Comparison of ENCODE assay signal across 10 mouse cellular contexts in the genomic region with DNA sequence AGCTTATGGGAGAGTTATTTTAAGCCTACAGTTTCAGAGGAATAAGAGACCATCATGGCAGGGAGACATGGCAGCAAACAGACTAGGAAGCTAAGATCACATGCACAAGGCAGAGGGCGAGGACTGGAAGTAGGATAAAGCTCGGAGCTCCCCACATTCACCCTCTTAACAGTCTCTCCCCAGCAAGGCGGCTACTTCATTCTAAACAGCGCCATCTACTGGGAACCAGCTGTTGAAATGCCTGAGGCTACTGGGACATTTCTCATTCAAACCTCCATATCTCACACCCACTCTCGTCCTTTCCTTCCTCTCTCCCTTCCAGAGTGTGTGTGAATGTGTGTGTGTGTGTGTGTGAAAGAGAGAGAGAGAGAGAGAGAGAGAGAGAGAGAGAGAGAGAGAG.
DNase-seq lines count a peak whose midpoint lies in the region; ATAC-seq lines count a peak whose summit lies in the region.
"Had no signal": no experiment of that assay in that cellular context is flagged by ENCODE, and none has a peak within 500 bp of the region (broad histone marks: within the 10 kb centered on the region; RNA-seq: fewer than 3 reads in every experiment).

No protein-coding gene starts in this region.

- H3K4me2 ChIP-seq in hindbrain, embryonic 11.5 days (replicated peaks; ENCODE audit: low read depth, low read length) = no peak overlapping the region
- H3K4me2 ChIP-seq in hindbrain, embryonic 12.5 days (replicated peaks) = no peak overlapping the region
- no peak overlapping the region for H3K4me2 ChIP-seq in neural tube, embryonic 15.5 days
- H3K4me2 ChIP-seq: embryonic facial prominence, embryonic 13.5 days had no signal

- ATAC-seq in hindbrain, embryonic 11.5 days (ENCODE audit: low FRiP score) = no peak
- no peak for ATAC-seq in hindbrain, embryonic 12.5 days (ENCODE audit: low FRiP score)
- no peak for ATAC-seq in neural tube, embryonic 15.5 days (ENCODE audit: low FRiP score)

- no peaks in the 10 kb centered on the region for H3K9me3 ChIP-seq in hindbrain, embryonic 11.5 days (ENCODE audit: control insufficient read depth, low read length)
- H3K9me3 ChIP-seq in hindbrain, embryonic 12.5 days (replicated peaks) = no peaks in the 10 kb centered on the region
- H3K9me3 ChIP-seq in neural tube, embryonic 15.5 days (replicated peaks) = no peaks in the 10 kb centered on the region
- H3K9me3 ChIP-seq: embryonic facial prominence, embryonic 13.5 days had no signal

- no peak overlapping the region for H3K4me3 ChIP-seq in hindbrain, embryonic 11.5 days (ENCODE audit: low read depth, low read length)
- H3K4me3 ChIP-seq in hindbrain, embryonic 12.5 days = no peak overlapping the region
- H3K4me3 ChIP-seq in neural tube, embryonic 15.5 days (replicated peaks) = no peak overlapping the region
- H3K4me3 ChIP-seq: embryonic facial prominence, embryonic 13.5 days had no signal

- DNase-seq in hindbrain, embryonic 11.5 days (ENCODE audit: low spot score) = peak; percentile 70
- peak; percentile 40 for DNase-seq in neural tube, embryonic 10.5 days (ENCODE audit: extremely low spot score, low spot score)
- peak; percentile 22 to 42 for DNase-seq in cerebellum, postnatal 36 days
- DNase-seq in spleen, postnatal 36 days (ENCODE audit: low spot score in 2 of 2) = no peak
- no peak for DNase-seq in MN1 (ENCODE audit: low spot score)
- DNase-seq: kidney, adult 8-10 months; spleen, adult 18-20 months had no signal

- WGBS in hindbrain, embryonic 11.5 days = 21% methylated on average over 5 of the region's 5 CpGs
- WGBS in hindbrain, embryonic 12.5 days = 13% methylated on average over 5 of the region's 5 CpGs
- 16% methylated on average over 5 of the region's 5 CpGs for WGBS in neural tube, embryonic 15.5 days

- no peak overlapping the region for H3K27ac ChIP-seq in hindbrain, embryonic 11.5 days (ENCODE audit: low read depth, low read length)
- H3K27ac ChIP-seq in hindbrain, embryonic 12.5 days = no peak overlapping the region
- H3K27ac ChIP-seq in neural tube, embryonic 15.5 days (replicated peaks) = no peak overlapping the region
- H3K27ac ChIP-seq: embryonic facial prominence, embryonic 13.5 days had no signal

- no peak overlapping the region for H3K9ac ChIP-seq in hindbrain, embryonic 11.5 days (ENCODE audit: low read depth, low read length)
- H3K9ac ChIP-seq in hindbrain, embryonic 12.5 days = no peak overlapping the region
- no peak overlapping the region for H3K9ac ChIP-seq in neural tube, embryonic 15.5 days (replicated peaks)
- H3K9ac ChIP-seq: embryonic facial prominence, embryonic 13.5 days had no signal

- H3K4me1 ChIP-seq in hindbrain, embryonic 11.5 days (replicated peaks; ENCODE audit: control insufficient read depth, insufficient read depth, low read length) = no peaks in the 10 kb centered on the region
- no peaks in the 10 kb centered on the region for H3K4me1 ChIP-seq in hindbrain, embryonic 12.5 days
- no peaks in the 10 kb centered on the region; the same call in 1 of the 2 replicates for H3K4me1 ChIP-seq in neural tube, embryonic 15.5 days
- H3K4me1 ChIP-seq: embryonic facial prominence, embryonic 13.5 days had no signal

- no peaks in the 10 kb centered on the region for H3K36me3 ChIP-seq in hindbrain, embryonic 11.5 days (ENCODE audit: control insufficient read depth, insufficient read depth, low read length)
- H3K36me3 ChIP-seq in hindbrain, embryonic 12.5 days = no peaks in the 10 kb centered on the region
- no peaks in the 10 kb centered on the region for H3K36me3 ChIP-seq in neural tube, embryonic 15.5 days
- H3K36me3 ChIP-seq: embryonic facial prominence, embryonic 13.5 days had no signal

- no peaks in the 10 kb centered on the region for H3K27me3 ChIP-seq in hindbrain, embryonic 11.5 days (ENCODE audit: control insufficient read depth, insufficient read depth, low read length)
- H3K27me3 ChIP-seq in hindbrain, embryonic 12.5 days = no peaks in the 10 kb centered on the region
- no peaks in the 10 kb centered on the region for H3K27me3 ChIP-seq in neural tube, embryonic 15.5 days (replicated peaks)
- H3K27me3 ChIP-seq: embryonic facial prominence, embryonic 13.5 days had no signal

Comparison
In these comparisons a context has a peak if more than half of its experiments do, and no peak if none do; other contexts are left out.
1. DNase-seq: peak in hindbrain, embryonic 11.5 days (single experiment), neural tube, embryonic 10.5 days (single experiment) and cerebellum, postnatal 36 days (2 of 2); none in spleen, postnatal 36 days (0 of 2) and MN1 (single experiment).